Mouse (Mus musculus) B cell, adult 2 months (primary cell): ENCODE results near the gene Impdh2.
"Not testable (repeated sequence)": the region's sequence is repeated elsewhere in the genome, so short reads cannot be mapped to it uniquely, and the experiment has no call there.

ENCODE experiments used
- DNase-seq, 2 experiments: peaks; one replicate each; pipeline ENCODE4 v3.0.0; 2022

Impdh2 gene

DNA sequence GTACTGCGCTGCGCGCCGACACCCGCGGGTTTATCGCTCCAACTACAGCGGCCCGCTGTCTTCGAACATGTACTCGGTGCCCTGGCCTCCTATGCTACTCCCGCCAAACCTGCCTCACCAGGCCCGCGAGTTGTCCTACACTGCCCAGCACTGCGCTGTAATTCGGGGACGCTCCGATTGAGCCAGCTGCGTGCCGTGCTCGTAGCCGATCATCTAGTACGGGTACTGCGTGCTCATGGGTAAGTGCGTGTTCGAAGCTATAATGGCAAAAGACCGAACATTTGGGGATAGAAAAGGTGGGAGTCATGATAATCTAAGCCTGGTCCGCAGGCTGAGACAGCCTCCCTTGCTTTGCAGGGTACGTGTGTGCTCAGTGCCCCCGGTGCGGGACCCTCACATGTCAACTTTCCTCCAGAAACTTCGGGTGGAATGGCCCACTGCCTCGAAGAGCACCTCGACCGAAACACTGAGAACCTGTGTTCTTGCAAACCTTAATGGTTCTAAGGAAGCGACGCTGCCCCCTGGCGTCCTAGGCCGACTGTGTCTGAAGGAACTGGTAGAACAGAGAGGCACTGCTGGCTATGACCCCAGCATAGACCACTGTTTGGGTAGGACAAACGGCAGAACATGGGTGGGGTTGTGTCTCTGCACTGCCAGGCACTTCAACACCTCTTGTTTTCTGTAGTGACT is 10.3 kb downstream of the Impdh2 start:
- DNase-seq, result peak; percentile 89 to 91

DNA sequence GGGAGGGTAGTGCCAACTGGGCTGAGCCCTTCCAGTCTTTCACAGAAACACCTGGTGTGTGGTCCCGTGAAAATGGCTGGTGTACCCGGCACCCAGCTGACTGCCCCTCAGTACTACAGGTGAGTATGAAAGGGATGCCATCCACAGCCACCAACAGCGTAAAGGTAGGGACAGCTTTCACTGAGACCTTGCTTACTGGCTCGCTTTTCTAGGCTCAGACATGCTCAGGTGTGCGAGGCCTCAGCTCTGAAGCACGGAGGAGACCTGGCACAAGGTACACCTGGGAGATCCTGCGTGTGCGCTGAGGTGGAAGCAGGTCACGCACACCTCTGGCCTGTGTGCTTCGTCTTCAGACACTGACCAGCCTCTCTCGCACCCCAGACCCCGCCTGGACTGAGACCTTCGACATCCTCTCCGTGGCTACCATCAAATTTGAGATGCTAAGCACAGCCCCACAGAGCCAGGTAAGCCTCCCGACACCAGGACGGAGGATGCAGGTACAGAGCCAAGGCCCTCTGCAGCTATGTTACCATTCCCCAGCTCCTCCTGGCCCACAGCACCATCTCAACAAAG is 11.4 kb downstream of the Impdh2 start:
- no peak for DNase-seq

DNA sequence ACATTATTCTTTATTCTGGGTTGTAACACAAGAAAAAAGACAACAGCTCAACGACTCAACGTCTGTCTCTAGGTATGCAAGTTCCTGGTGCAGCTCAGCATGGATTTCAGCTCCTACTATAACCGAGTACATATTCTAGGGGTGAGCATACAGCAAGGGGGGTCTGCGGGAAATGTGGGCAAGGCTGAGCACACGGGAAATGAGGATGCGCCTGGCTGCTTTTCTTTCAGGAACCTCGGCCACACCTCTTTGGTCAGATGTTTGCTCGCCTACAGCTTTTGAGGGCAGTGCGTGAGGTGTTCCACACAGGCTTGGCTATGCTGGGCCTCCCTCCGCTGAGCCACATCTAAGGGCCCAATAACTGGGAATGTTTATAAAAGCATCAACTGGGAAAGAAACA is 12.2 kb downstream of the Impdh2 start:
- no peak for DNase-seq

DNA sequence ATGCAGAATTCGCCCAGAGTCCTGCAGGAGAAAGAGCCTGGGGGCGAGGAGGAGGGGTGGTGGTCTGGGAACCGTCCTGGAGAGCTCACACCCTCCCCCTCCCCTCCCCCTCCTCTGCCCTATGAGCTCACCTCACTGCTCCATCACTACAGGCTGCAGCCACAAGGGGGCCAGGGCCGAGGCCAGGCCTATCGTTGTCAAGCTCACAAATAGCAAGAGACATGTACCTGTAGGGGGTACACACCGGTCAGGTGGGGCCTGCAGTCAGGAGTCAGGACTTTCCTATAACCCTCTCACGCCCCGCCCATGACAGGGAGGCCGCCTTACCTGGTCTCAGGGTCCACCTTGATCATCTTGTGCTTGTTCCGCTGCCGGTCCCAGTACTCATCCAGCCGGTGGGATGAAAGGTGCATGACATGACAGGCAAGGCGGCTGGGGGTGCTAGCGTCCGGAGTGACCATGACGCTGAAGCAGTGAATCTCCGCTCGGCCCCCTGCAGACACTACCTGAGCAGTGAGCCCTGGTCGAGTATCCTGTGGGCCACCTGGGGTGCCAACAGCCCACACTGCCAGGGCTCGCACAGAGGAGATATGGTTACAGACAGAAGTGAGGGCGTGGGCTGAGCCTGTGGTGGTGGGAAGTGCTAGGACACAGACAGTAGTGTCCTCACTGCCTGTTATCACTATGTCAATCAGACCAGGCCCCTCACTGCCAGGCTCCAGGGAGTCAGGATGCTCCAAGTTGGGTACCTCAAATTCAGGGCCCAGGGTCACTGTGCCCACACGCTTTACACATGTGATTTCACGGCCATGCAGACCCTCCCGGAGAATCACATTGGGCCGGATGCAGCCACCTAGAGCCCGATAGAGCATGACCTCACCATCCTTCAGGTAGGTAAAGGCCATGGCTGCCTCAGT is 13.9 kb downstream of the Impdh2 start:
- DNase-seq, result peak; percentile 75 to 78

DNA sequence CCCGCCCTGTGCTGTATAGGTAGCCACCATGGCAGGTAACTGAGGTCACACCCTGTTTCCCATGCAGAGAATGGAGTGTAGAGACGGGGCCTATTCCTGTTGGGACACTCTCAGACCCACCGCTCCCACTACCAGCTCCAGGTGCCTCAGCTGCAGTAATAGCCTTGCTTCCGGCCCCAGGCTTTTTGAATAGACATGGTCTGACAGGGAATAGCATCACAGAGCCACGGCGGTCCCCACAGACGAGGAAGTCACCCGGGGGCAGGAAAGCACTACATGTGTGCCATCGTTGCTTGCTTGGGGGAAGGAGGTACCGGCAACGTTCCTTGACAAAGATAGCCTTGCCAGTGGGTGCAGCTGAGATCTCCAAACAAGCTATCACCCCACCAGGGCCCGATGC is 14.8 kb downstream of the Impdh2 start:
- DNase-seq, result no peak

DNA sequence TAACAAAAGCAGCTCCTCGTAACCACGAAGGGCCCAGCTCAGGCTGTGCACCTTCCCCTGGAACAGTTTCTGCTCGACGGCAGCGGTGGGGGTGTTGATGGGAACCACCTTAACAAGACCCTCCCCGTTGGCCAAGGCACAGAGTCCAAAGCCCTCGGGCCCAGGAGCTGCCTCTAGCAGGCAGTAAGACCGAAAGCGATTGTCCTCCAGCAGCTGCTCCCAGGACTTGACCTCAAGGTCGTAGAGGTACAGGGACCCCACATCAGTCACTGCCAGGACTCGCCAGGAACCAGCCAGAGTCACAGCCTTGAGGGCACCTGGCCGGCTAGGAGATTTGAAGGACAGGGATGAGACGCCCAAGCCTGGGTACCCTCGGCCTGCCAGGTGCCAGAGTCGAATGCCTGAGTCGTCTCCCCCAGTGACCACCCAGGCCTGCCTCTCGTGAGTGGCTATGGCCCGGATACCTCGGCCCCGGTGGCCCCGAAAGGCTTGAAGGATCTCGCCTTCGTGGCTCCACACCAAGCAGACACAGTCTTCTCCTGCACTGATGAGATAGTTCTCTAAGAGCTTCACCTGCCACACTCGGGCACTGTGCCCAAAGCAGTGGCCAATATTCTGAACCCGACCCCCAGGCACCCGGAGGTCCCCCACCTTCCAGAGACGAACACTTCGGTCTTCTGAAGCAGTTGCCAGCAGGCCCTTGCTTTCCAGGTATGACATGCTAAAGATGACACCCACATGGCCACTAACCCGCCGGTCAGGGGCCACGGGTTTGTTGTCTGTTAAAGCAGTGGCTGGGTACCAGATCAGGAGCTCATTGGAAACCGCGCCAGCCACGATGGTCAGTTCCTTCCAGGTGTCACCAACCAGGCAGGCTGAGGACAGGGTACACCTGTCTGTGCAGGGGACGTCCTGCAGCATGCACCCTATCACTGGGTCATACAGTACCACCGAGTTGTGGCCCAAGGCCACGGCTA is 15.5 kb downstream of the Impdh2 start:
- DNase-seq, result no peak

DNA sequence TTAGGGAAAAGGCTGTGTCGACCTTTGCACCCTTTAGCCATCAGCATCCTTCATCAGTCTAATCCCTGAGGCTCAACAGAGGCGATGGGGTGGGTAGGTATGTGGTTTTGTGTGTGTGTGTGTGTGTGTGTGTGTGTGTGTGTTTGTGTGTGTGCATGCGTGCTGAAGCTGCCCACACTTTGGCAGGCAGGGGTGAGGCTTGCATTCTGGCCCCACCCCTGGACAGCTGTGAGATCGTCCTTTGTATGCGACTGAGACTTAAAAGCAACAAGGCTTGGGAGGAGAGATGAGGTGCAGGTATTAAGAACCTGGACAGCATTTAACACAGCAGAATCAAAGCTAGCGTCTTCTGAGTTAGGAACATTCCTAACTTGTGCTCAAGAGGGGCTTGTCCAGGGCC is 16.9 kb downstream of the Impdh2 start:
- no peak for DNase-seq

DNA sequence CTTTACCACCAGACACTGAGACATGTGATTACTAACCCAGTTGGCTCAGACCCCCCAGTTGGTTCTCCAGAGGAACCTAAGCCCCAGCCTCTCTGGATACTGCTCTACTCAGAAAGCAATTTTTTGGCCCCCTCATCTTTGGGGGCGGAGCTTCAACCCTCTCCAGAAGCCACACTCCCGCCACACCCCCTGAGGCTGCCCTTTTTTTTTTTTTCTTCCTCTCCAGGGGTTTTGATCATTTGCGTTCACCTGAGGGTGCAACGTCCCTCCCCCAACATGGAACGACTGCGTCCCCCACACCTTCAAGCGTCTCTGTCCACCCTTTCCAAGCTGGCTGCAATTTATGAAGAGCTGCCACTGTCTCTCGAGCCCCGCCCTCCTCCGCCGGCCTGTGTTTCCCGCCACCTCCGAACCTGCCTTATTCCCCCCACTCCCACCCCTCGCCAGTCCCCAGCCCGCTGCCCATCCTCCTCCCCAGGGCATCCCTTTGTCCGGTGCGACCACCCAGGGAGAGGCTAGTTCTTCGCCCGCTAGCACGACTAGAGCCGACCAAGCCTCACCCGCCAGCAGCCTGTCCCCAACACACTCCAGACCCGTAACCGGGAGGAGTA is 18.0 kb downstream of the Impdh2 start:
- peak; percentile 50 to 53 for DNase-seq

DNA sequence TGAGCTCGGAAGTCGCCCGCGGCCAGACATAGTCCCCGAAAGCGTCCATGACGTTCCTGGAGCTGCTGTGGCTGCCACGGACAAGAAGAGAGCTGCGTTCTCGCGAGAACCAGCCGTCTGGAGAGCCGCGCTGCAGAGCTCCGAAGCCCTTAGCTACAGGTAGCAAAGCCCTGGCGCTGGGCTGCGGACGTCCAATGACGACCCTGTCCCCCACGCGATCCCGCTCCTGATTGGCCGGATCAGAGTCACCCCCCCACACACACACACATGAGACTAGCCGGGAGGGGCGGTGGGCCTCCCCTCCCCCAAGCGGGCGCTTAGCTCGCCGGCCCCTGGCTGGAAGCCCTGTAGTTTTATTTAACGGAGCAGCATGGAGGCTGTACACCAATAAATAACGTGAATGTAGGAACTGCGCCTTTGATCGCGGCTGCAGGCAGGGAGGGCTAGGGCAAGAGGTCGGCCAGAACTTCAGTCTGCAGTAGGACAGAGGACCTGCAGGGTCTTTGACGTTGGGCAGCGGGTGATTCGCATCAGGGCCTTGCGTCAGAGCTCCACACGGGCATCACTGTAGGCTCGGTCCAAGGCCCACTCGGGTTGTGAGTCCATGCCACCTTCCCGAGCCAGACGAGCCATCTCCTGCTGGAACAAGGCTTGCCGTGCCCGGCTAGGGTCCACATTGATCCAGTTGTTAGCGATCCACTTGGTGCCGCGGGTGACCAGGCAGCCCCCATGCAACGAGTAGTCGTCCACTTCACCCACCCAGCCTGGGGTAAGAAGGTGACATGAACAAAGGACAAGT is 18.7 kb downstream of the Impdh2 start, which contains the start of gene Wdr6:
Wdr6 (minus strand) TSS at position 195 of the 799 bp plus-strand sequence.
- DNase-seq, result peak; percentile 86 to 88

DNA sequence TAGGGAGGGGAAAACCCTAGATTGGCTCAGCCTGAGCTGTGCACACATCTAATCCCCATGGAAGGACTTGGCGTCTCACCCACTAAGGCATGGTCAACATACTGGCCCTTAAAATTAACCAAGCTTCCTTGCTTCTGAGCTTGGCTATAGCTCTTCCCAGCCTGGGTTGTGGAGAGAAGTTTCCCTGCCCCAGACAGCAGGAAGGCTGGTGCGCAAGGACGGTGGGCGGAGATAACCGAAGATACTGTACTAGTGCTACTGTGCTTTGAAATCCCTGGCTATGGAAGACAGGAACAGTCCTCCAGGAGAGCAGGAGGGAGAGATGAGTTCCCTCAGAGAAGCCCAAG is 19.2 kb downstream of the Impdh2 start:
- no peak for DNase-seq

DNA sequence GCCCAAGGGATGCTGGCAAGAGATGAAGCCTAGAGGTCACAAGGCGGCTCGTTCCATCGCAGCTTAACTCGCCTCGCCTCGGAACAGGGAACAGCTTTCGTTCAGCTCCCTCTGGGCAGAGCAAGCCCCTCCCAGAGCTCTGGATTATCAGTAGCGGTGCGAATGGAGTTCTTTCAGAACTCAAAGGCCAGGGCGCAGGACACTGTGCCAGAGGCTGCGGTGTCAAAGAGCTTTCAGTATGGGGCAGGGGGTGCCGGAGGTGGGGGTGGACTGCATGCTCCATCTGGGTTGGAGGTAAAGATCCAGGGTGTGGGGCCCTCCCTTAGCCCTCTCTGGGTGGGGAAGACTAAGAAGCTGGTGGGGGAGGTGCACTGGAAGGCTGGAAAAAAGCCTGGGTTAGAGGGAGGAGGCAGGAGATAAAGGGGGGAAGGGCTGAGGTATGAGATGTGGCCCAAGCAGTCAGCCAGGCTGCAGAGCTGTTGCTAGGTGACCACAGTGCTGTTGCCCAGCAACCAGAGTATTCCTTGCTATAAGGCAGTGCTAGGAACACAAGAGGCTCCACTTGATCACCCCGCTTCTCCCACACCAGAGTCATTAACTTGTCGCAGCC is 27.6 kb downstream of the Impdh2 start:
- DNase-seq, result no peak

DNA sequence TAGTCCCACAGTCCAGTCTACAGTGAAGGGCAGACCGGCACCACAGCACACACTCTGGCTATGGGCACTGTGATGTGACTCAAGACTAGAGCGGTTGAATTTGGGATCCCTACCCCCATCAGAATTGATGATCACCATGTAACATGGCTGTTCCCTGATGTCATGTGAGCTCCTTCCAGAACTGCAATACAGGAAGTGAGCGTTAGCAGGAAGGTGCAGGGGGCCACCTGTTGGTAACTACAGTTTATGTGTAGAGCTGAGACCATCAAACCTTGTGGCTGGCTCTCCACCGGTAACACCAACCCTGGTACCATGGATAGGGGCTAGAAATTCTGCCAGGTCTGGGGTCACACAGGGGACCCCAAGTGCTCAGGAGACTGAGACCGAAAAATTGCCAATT is 29.1 kb downstream of the Impdh2 start:
- no peak for DNase-seq

DNA sequence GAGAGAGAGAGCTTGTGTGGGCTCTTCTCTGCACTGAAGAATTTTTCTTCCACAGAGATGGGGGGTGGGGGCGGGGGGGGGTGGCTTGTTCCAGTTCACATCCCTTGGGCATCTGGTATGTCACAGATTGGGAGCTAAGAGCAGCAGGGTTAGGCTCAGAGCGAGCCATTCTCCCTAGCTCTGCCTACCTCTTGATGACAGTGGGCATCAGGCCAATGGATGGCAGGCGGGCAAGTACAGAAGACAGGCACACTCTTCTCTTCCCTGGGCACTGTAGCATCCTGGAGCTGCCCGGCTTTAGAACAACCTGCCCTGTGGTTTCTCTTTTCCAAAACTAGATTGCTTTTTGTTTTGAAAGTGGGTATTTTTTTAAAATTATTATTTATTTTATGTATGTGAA is 31.4 kb downstream of the Impdh2 start:
- DNase-seq, result no peak

DNA sequence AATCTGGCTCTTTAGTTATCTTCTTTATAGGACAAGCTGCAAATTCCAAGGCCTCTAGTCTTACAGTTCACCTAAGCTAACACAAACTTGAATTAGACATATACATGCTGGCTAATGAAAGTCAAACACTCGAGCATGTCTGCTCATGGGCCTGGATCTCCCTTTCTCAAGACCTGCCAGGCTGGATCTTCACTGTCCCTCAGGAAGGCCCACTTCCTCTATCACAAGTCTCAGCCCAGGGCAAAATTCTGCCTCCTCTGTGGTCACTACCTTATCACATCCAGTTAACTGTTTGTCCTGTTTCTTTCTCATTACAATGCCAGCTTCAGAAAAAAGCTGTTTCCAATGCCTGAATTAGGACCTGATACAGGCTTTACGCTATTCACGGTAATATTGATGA is 34.3 kb downstream of the Impdh2 start:
- no peak for DNase-seq

DNA sequence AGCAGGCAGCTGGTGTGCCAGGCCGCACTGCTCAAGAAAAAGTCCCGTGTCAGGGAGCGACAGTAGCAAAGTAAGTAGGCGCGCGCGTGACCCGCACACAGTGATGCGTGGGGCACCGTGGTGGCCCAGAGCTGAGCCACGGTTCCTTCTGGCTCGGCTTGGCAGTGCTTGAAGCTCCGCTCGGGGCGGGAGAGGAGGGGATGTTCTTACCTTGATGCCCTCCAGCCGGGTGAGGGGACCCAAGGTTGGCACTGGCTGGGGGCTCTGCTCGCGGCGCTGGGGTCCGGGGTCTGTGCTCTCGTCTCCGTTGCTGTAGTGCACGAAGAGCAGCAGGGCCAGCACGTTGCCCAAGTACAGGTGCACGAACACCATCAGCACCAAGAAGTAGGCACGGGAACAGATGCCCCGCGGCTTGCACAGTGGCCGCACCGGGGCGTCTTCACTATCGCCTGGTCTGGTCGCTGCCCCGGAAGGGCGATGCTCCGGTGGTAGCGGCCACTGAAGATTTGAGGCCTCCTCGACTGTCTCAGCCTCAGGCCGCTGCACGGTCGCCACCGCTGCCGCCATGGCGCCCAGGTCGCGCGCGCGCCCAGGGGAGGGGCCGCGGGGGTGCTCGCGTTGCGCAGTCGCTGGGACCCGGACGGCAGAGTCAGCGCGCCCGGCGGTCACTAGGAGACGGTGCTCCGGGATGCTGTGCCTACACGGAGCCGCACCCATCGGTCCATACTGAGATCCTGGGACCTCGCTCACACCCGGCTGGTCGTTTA is 37.1 kb downstream of the Impdh2 start, which contains the start of gene P4htm:
P4htm (minus strand) TSS at position 670 of the 767 bp plus-strand sequence.
- DNase-seq, result peak; percentile 65 to 72

DNA sequence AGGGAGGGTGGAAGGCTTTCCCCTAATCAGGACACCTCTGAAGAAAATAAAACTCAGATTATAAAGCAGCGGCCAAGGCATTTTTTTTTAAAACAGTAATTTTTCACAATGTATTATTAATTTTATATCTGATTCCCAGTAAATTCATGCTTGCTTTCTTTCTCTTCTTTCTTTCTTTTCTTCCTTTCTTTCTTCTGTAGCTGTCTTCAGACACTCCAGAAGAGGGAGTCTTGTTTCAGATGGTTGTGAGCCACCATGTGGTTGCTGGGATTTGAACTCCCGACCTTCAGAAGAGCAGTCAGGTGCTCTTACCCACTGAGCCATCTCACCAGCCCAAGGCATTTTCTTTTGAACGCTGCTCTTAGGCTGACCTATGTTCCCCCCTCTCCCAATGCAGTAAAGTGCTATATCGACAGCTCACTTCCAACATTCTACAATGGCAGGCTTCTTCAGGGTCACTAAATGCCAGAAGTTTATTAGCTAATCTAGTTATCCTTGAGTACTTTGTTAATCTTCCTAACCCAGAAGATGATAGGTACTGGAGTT is 39.0 kb downstream of the Impdh2 start:
- no peak for DNase-seq

DNA sequence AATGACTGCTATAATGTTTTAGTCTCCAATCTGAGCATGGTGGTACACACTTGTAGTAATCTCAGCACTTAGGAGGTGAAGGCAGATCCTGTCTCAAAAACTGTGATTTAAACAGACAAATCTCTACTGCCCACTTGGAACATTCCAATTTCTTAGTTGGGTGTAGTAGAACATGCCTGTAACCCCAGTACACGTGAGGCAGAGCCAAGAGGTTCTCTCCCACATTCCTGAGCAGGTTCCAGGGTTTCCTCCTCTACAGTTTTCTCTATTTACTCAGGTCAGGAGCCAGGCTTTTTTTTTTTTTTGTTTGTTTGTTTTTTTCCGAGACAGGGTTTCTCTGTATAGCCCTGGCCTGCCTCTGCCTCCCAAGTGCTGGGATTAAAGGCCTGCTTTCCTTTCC is 39.9 kb downstream of the Impdh2 start:
- DNase-seq, result no peak

DNA sequence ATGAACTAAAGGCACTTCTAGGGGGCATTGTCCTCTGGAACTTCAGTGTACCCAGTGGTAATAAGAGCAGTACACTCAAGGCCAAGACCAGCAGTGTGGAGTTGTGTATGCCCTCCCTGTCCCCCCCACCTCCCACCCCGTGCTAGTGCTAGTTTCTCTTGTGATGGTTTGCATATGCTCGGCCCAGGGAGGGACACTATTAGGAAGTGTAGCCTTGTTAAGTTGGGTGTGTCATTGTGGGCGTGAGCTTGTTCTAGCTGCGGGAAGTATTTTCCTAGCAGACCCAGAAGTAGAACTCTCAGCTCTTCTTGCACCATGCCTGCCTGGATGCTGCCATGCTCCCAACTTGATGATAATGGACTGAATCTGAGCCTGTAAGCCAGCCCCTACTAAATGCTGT is 41.9 kb downstream of the Impdh2 start:
- DNase-seq, result no peak

DNA sequence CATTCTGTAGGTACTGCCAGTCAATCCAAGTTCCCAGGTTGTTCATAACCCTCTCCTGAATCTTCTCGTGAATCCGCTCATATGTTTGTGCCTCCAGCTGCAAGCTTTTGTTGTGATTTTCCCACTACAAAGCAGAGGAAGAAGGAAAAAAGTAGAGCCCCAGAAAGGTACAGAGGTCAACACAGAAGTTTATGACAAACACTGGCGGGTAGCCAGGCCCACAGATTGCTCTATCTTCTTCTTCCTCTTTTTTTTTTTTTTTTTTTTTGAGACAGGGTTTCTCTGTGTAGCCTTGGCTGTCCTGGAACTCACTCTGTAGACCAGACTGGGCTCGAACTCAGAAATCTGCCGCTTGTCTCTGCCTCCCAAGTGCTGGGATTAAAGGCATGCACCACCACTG is 47.8 kb downstream of the Impdh2 start:
- DNase-seq, result not testable (repeated sequence)

DNA sequence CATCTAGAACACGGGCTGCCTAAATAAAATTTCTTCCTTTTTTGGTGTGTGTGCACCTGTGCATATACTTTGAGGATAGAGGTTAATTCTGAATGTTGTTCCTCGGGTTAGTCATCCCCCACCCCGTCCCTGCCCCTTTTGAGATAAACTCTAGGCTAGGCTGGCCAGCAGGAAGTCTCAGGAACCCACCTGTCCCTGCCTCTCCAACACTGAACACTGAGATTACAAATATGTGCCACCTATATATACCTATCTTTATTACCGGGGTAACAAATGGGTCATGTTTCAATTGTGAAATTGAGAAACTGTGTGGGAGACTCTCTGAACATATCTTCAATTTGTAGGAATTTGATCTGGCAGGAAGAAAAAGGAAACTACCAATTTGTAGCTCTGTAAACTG is 48.8 kb downstream of the Impdh2 start:
- no peak for DNase-seq
